Mouse (Mus musculus): ENCODE measurements around the gene Ap1m1. TPM values are rescaled to one million over a fixed set of nuclear protein-coding genes. Genes with fewer than 3 reads are reported as not detected.

The Ap1m1 gene
- polyA plus RNA-seq, 1 experiment from 2014 or later: 40.7 TPM

DNA sequence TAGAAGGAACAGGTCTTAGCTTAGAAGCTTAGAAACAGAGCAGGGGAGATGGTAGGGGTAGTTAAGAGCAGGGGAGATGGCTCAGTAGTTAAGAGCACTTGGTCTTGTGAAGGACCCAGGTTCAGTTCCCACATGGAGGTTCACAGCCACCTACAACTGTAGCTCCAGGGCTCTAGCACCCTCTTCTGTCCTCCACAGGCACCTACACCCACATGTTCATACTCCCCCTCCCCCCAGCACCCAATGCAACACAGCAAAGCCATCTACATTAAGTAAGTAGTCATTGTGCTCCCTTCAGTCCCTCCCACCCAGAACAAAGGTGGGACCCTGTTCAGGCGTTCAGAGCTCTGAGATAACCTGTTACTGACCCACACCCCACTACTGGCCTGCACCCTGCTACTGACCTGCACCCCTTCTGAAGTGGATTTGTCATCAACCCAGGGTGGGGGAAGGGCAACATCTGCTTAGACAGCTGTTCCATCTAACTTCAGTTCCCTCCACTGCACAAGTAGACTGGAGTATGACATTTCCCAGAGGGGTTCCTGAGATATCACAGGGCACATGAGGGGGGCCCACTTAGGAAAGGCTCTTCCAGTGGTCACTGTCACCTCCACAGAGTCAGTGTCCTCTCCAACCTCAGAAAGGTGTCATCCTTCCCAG is 33.4 kb downstream of the Ap1m1 start:
- no peak for ATAC-seq
- H3K9ac ChIP-seq (replicated peaks): no peak overlapping the region
- no peak for DNase-seq
- H3K27ac ChIP-seq (ENCODE audit: low read depth): peak overlapping the region; percentile 63
- H3K27me3 ChIP-seq (ENCODE audit: insufficient read depth, low read length): no peaks in the 10 kb centered on the region
- H3K4me3 ChIP-seq (ENCODE audit: low read depth, low read length): no peak overlapping the region
- no peak overlapping the region for H3K4me2 ChIP-seq (ENCODE audit: low read depth, low read length)
- no peaks in the 10 kb centered on the region for H3K36me3 ChIP-seq (replicated peaks; ENCODE audit: insufficient read depth, low read length)
- WGBS (ENCODE audit: insufficient replicate concordance): 67% methylated on average over 1 of the region's 1 CpGs
- TF ChIP-seq EP300 (IDR thresholded peaks at IDR 0.05; ENCODE audit: low read depth) (no peak), CTCF (IDR thresholded peaks at IDR 0.05; ENCODE audit: low read depth) (peak; percentile 38)
- H3K4me1 ChIP-seq (ENCODE audit: insufficient read depth): peaks cover 21% of the 10 kb centered on the region
- H3K9me3 ChIP-seq (ENCODE audit: low read length): no peaks in the 10 kb centered on the region

DNA sequence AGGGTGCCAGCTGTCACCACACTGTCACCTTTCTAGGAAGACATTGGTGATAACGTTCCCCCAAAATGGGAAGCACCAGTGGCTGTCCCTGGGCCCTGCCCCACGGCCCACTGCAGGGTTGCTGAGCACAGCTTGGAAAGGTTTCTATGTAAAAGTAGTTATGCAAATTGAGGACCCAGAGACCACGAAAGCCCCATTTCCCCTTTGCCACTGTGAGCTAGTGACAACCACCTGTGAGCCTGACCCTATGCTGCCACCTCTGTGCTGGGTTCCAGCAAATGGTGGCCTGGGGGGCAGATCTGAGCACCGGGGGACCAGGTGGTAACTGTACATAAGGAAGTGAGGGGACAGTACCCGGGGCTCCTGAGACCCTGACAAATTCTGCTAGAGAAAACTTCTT is 34.0 kb downstream of the Ap1m1 start:
- no peak for ATAC-seq
- TF ChIP-seq CTCF (IDR thresholded peaks at IDR 0.05; ENCODE audit: low read depth): no peak
- TF ChIP-seq EP300 (IDR thresholded peaks at IDR 0.05; ENCODE audit: low read depth): no peak
- no peaks in the 10 kb centered on the region for H3K9me3 ChIP-seq (ENCODE audit: low read length)
- no peak overlapping the region for H3K4me2 ChIP-seq (ENCODE audit: low read depth, low read length)
- H3K4me3 ChIP-seq (ENCODE audit: low read depth, low read length): no peak overlapping the region
- peak overlapping the region; percentile 60; the same call in 1 of the 2 replicates for H3K27ac ChIP-seq (ENCODE audit: low read depth)
- H3K9ac ChIP-seq (replicated peaks): no peak overlapping the region
- WGBS (ENCODE audit: insufficient replicate concordance): 49% methylated on average over 5 of the region's 5 CpGs
- DNase-seq: no peak
- H3K27me3 ChIP-seq (ENCODE audit: insufficient read depth, low read length): no peaks in the 10 kb centered on the region
- no peaks in the 10 kb centered on the region for H3K36me3 ChIP-seq (replicated peaks; ENCODE audit: insufficient read depth, low read length)
- H3K4me1 ChIP-seq (ENCODE audit: insufficient read depth): peaks cover 15% of the 10 kb centered on the region

DNA sequence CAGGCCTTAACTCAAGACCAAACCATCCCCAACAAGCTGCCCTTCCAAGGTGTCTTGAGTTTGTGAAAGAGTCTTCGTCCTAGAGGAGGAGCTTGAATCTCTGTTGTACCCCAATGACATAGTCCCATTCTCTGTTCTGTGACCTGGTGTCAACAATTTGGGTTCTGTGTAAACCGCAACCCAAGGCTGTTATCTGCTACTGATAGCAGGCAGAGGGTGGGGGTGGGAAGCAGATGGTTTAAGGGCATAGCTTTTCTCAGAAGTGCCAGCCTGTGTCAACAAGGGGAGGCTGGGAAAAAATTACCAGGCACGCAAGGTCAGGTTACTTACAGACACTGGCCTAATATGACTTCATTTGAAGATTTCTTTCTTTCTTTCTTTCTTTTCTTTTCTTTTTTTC is 37.4 kb downstream of the Ap1m1 start:
- Histone ChIP-seq H3K4me3 (ENCODE audit: low read depth, low read length) (no peak overlapping the region), H3K9ac (replicated peaks) (no peak overlapping the region; the same call in 1 of the 2 replicates), H3K9me3 (ENCODE audit: low read length) (no peaks in the 10 kb centered on the region), H3K4me1 (ENCODE audit: insufficient read depth) (peaks cover 10% of the 10 kb centered on the region), H3K27ac (ENCODE audit: low read depth) (no peak overlapping the region), H3K36me3 (replicated peaks; ENCODE audit: insufficient read depth, low read length) (no peaks in the 10 kb centered on the region), H3K4me2 (ENCODE audit: low read depth, low read length) (no peak overlapping the region), H3K27me3 (ENCODE audit: insufficient read depth, low read length) (no peaks in the 10 kb centered on the region)
- ATAC-seq (peak; percentile 37), DNase-seq (no peak)
- TF ChIP-seq EP300 (IDR thresholded peaks at IDR 0.05; ENCODE audit: low read depth): peak; percentile 68
- no peak for TF ChIP-seq CTCF (IDR thresholded peaks at IDR 0.05; ENCODE audit: low read depth)
- WGBS (ENCODE audit: insufficient replicate concordance): 40% methylated on average over 3 of the region's 3 CpGs

DNA sequence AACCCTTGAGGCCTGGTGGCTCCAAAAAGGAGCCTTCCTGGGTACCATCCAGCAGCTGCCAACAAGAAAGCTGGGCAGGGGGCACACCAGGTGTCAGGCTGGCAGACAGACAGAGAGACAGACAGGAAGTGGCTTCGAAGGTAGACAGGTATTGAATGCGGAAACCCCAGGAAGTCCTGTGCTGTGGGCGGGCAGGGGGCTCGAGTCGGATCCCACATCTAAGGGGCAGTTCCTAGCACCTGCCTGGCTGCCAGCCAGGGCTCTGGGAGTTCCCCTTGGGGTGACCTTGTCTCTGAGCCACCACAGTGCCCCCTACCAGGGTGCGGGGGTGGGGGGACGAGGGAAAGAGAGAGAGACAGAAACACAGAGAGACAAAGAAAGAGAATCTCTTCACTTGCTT is 39.3 kb downstream of the Ap1m1 start:
- Histone ChIP-seq H3K4me2 (ENCODE audit: low read depth, low read length) (no peak overlapping the region), H3K4me1 (ENCODE audit: insufficient read depth) (peaks cover 9% of the 10 kb centered on the region; the same call in 1 of the 2 replicates), H3K9ac (replicated peaks) (no peak overlapping the region), H3K27ac (ENCODE audit: low read depth) (no peak overlapping the region), H3K27me3 (ENCODE audit: insufficient read depth, low read length) (no peaks in the 10 kb centered on the region), H3K9me3 (ENCODE audit: low read length) (no peaks in the 10 kb centered on the region), H3K36me3 (replicated peaks; ENCODE audit: insufficient read depth, low read length) (no peaks in the 10 kb centered on the region), H3K4me3 (ENCODE audit: low read depth, low read length) (no peak overlapping the region)
- ATAC-seq: no peak
- TF ChIP-seq EP300 (IDR thresholded peaks at IDR 0.05; ENCODE audit: low read depth) (no peak), CTCF (IDR thresholded peaks at IDR 0.05; ENCODE audit: low read depth) (no peak)
- DNase-seq: no peak
- WGBS (ENCODE audit: insufficient replicate concordance): 64% methylated on average over 7 of the region's 7 CpGs

DNA sequence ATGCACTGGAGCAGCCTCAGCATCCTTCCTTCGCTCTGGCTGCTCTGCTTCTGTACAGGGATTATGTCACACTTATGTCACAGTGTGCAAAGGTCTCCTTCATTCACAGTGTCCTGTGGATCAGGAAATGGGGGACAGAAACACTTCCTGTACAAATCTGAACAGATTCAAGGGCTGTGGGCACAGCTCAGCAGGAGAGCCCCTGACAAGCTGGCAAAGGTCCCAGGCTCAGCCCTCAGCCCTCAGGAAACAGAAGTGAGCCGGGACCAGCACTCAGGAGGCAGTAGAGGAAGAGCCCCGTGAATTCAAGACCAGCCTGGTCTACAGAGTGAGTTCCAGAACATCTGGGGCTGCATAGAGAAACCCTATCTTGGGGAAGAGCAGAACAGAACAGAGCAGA is 41.8 kb downstream of the Ap1m1 start:
- no peak overlapping the region for H3K4me2 ChIP-seq (ENCODE audit: low read depth, low read length)
- no peak overlapping the region for H3K27ac ChIP-seq (ENCODE audit: low read depth)
- no peaks in the 10 kb centered on the region for H3K36me3 ChIP-seq (replicated peaks; ENCODE audit: insufficient read depth, low read length)
- no peak overlapping the region for H3K9ac ChIP-seq (replicated peaks)
- H3K27me3 ChIP-seq (ENCODE audit: insufficient read depth, low read length): no peaks in the 10 kb centered on the region
- no peaks in the 10 kb centered on the region for H3K9me3 ChIP-seq (ENCODE audit: low read length)
- WGBS (ENCODE audit: insufficient replicate concordance): 12% methylated on average over 3 of the region's 3 CpGs
- TF ChIP-seq EP300 (IDR thresholded peaks at IDR 0.05; ENCODE audit: low read depth) (peak; percentile 33; the same call in 1 of the 2 replicates), CTCF (IDR thresholded peaks at IDR 0.05; ENCODE audit: low read depth) (no peak)
- H3K4me3 ChIP-seq (ENCODE audit: low read depth, low read length): no peak overlapping the region
- no peak for DNase-seq
- peak; percentile 61 for ATAC-seq
- H3K4me1 ChIP-seq (ENCODE audit: insufficient read depth): peaks cover 17% of the 10 kb centered on the region

DNA sequence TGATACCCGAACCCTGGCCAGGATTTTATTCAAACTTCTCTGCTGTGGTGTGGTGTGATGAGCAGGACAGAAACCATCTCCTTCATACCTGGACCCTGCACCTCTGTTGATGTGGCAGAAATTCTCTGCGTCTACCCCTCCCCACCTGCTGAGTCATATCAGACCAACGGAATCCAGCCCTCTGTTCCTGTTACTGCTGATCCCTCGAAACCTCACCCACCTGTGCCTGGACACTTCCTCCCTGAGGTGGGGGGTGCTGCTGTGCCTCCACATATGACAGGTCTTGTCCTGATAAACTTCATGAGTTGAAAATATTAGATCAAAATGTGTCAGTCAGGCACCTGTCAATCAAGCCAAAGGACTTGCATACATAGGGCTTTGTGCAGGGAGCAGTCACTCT is 45.5 kb downstream of the Ap1m1 start:
- Histone ChIP-seq H3K36me3 (replicated peaks; ENCODE audit: insufficient read depth, low read length) (no peaks in the 10 kb centered on the region), H3K4me2 (ENCODE audit: low read depth, low read length) (no peak overlapping the region), H3K9ac (replicated peaks) (no peak overlapping the region), H3K27ac (ENCODE audit: low read depth) (no peak overlapping the region), H3K27me3 (ENCODE audit: insufficient read depth, low read length) (no peaks in the 10 kb centered on the region), H3K4me3 (ENCODE audit: low read depth, low read length) (no peak overlapping the region), H3K4me1 (ENCODE audit: insufficient read depth) (peaks cover 11% of the 10 kb centered on the region), H3K9me3 (ENCODE audit: low read length) (no peaks in the 10 kb centered on the region)
- no peak for TF ChIP-seq EP300 (IDR thresholded peaks at IDR 0.05; ENCODE audit: low read depth)
- no peak for TF ChIP-seq CTCF (IDR thresholded peaks at IDR 0.05; ENCODE audit: low read depth)
- ATAC-seq (no peak), DNase-seq (no peak)
- 31% methylated on average over 4 of the region's 4 CpGs for WGBS (ENCODE audit: insufficient replicate concordance)

All from liver, postnatal 0 days (tissue).